Mouse (Mus musculus): ENCODE data around the gene Vmn1r5. TPM values are rescaled to one million over a fixed set of nuclear protein-coding genes. Genes with fewer than 3 reads are reported as not detected.
"Not testable (repeated sequence)": the region's sequence is repeated elsewhere in the genome, so short reads cannot be mapped to it uniquely, and the experiment has no call there.

Vmn1r5 gene
- not detected in 2 replicates for polyA plus RNA-seq (2012)

GRCm38 (mm10) chr6:56969973-56970372 is at the start of gene Vmn1r5:
Vmn1r5 (plus strand) TSS chr6:56970273.
- TF ChIP-seq GATA1 (IDR thresholded peaks at IDR 0.05; ENCODE audit: low read length) (no peak), TAL1 (IDR thresholded peaks at IDR 0.05; ENCODE audit: low read length) (no peak)
- H3K4me1 ChIP-seq (ENCODE audit: control insufficient read depth): no peaks in the 10 kb centered on the region

GRCm38 (mm10) chr6:56923331-56923725 is 46.7 kb upstream of the Vmn1r5 start:
- TF ChIP-seq GATA1 (IDR thresholded peaks at IDR 0.05; ENCODE audit: low read length): peak; percentile 61; the same call in 1 of the 2 replicates
- TF ChIP-seq TAL1 (IDR thresholded peaks at IDR 0.05; ENCODE audit: low read length): no peak
- H3K4me3 ChIP-seq (replicated peaks): peak overlapping the region; percentile 74

More at GRCm38 (mm10) chr6:56969973-56970372, at the start of gene Vmn1r5:
- Histone ChIP-seq H3K4me3 (replicated peaks) (no peak within 1 kb of the TSS), H3K27me3 (ENCODE audit: control insufficient read depth) (no peaks in the 10 kb centered on the region), H3K36me3 (ENCODE audit: control insufficient read depth) (no peaks in the 10 kb centered on the region), H3K9me3 (ENCODE audit: control insufficient read depth, low read length) (no peaks in the 10 kb centered on the region)

GRCm38 (mm10) chr6:56923726-56924707 is 46.1 kb upstream of the Vmn1r5 start, which contains the start of the genes Nt5c3 and Vmn1r4:
Nt5c3 (minus strand) TSS chr6:56923932.
Vmn1r4 (plus strand) TSS chr6:56924015.
- Histone ChIP-seq H3K9me3 (ENCODE audit: control insufficient read depth, low read length) (peaks cover 2% of the 10 kb centered on the region; the same call in 1 of the 2 replicates), H3K36me3 (ENCODE audit: control insufficient read depth) (peaks cover 29% of the 10 kb centered on the region), H3K27me3 (ENCODE audit: control insufficient read depth) (no peaks in the 10 kb centered on the region), H3K4me1 (ENCODE audit: control insufficient read depth) (peaks cover 42% of the 10 kb centered on the region), H3K4me3 (replicated peaks) (peak within 1 kb of the TSS; percentile 74)
- no peak for TF ChIP-seq TAL1 (IDR thresholded peaks at IDR 0.05; ENCODE audit: low read length)
- no peak for TF ChIP-seq GATA1 (IDR thresholded peaks at IDR 0.05; ENCODE audit: low read length)

More at GRCm38 (mm10) chr6:56923331-56923725, 46.7 kb upstream of the Vmn1r5 start:
- no peaks in the 10 kb centered on the region for H3K27me3 ChIP-seq (ENCODE audit: control insufficient read depth)
- peaks cover 2% of the 10 kb centered on the region; the same call in 1 of the 2 replicates for H3K9me3 ChIP-seq (ENCODE audit: control insufficient read depth, low read length)
- H3K36me3 ChIP-seq (ENCODE audit: control insufficient read depth): peaks cover 36% of the 10 kb centered on the region
- H3K4me1 ChIP-seq (ENCODE audit: control insufficient read depth): peaks cover 49% of the 10 kb centered on the region

- Histone ChIP-seq H3K27me3 (ENCODE audit: control insufficient read depth) (peaks cover 35% of the 10 kb centered on the region), H3K9me3 (ENCODE audit: control insufficient read depth, low read length) (no peaks in the 10 kb centered on the region), H3K4me3 (replicated peaks) (no peak overlapping the region), H3K4me1 (ENCODE audit: control insufficient read depth) (no peaks in the 10 kb centered on the region), H3K36me3 (ENCODE audit: control insufficient read depth) (no peaks in the 10 kb centered on the region)
- no peak for TF ChIP-seq TAL1 (IDR thresholded peaks at IDR 0.05; ENCODE audit: low read length)
- no peak for TF ChIP-seq GATA1 (IDR thresholded peaks at IDR 0.05; ENCODE audit: low read length)
Observed at GRCm38 (mm10) chr6:56931648-56932415, 38.2 kb upstream of the Vmn1r5 start.

- no peaks in the 10 kb centered on the region for H3K4me1 ChIP-seq (ENCODE audit: control insufficient read depth)
- H3K27me3 ChIP-seq (ENCODE audit: control insufficient read depth): peaks cover 35% of the 10 kb centered on the region
- no peak overlapping the region for H3K4me3 ChIP-seq (replicated peaks)
- H3K9me3 ChIP-seq (ENCODE audit: control insufficient read depth, low read length): no peaks in the 10 kb centered on the region
- no peaks in the 10 kb centered on the region for H3K36me3 ChIP-seq (ENCODE audit: control insufficient read depth)
- TF ChIP-seq GATA1 (IDR thresholded peaks at IDR 0.05; ENCODE audit: low read length) (no peak), TAL1 (IDR thresholded peaks at IDR 0.05; ENCODE audit: low read length) (no peak)
Observed at GRCm38 (mm10) chr6:56932464-56932863, 37.6 kb upstream of the Vmn1r5 start.

GRCm38 (mm10) chr6:56934366-56934765 is 35.7 kb upstream of the Vmn1r5 start:
- Histone ChIP-seq H3K27me3 (ENCODE audit: control insufficient read depth) (peaks cover 35% of the 10 kb centered on the region), H3K36me3 (ENCODE audit: control insufficient read depth) (no peaks in the 10 kb centered on the region), H3K4me3 (replicated peaks) (no peak overlapping the region), H3K4me1 (ENCODE audit: control insufficient read depth) (no peaks in the 10 kb centered on the region), H3K9me3 (ENCODE audit: control insufficient read depth, low read length) (no peaks in the 10 kb centered on the region)
- no peak for TF ChIP-seq GATA1 (IDR thresholded peaks at IDR 0.05; ENCODE audit: low read length)
- TF ChIP-seq TAL1 (IDR thresholded peaks at IDR 0.05; ENCODE audit: low read length): no peak

GRCm38 (mm10) chr6:56956436-56956835 is 13.6 kb upstream of the Vmn1r5 start:
- H3K4me1 ChIP-seq (ENCODE audit: control insufficient read depth): no peaks in the 10 kb centered on the region
- no peaks in the 10 kb centered on the region for H3K27me3 ChIP-seq (ENCODE audit: control insufficient read depth)
- no peak for TF ChIP-seq GATA1 (IDR thresholded peaks at IDR 0.05; ENCODE audit: low read length)
- TF ChIP-seq TAL1 (IDR thresholded peaks at IDR 0.05; ENCODE audit: low read length): no peak
- no peak overlapping the region for H3K4me3 ChIP-seq (replicated peaks)
- H3K36me3 ChIP-seq (ENCODE audit: control insufficient read depth): no peaks in the 10 kb centered on the region
- H3K9me3 ChIP-seq (ENCODE audit: control insufficient read depth, low read length): no peaks in the 10 kb centered on the region

- H3K9me3 ChIP-seq (ENCODE audit: control insufficient read depth, low read length): no peaks in the 10 kb centered on the region
- H3K4me3 ChIP-seq (replicated peaks): no peak within 1 kb of the TSS
- TF ChIP-seq GATA1 (IDR thresholded peaks at IDR 0.05; ENCODE audit: low read length) (no peak), TAL1 (IDR thresholded peaks at IDR 0.05; ENCODE audit: low read length) (no peak)
- no peaks in the 10 kb centered on the region for H3K27me3 ChIP-seq (ENCODE audit: control insufficient read depth)
- no peaks in the 10 kb centered on the region for H3K36me3 ChIP-seq (ENCODE audit: control insufficient read depth)
- no peaks in the 10 kb centered on the region for H3K4me1 ChIP-seq (ENCODE audit: control insufficient read depth)
Observed at GRCm38 (mm10) chr6:56996943-56997342, 26.9 kb downstream of the Vmn1r5 start, which contains the start of gene Vmn1r6. Vmn1r6 (plus strand) TSS chr6:56997243.

GRCm38 (mm10) chr6:57025224-57025623 is 55.2 kb downstream of the Vmn1r5 start, which contains the start of gene Vmn1r7:
Vmn1r7 (minus strand) TSS chr6:57025324.
- H3K4me1 ChIP-seq (ENCODE audit: control insufficient read depth); H3K36me3 ChIP-seq (ENCODE audit: control insufficient read depth); H3K4me3 ChIP-seq (replicated peaks); H3K9me3 ChIP-seq (ENCODE audit: control insufficient read depth, low read length); H3K27me3 ChIP-seq (ENCODE audit: control insufficient read depth): not testable (repeated sequence)
